Mouse (Mus musculus): ENCODE data around the gene Thsd4.

The Thsd4 gene

GRCm38 (mm10) chr9:60454406-60455076, 67.3 kb downstream of the Thsd4 start:
- no peak for DNase-seq

DNA sequence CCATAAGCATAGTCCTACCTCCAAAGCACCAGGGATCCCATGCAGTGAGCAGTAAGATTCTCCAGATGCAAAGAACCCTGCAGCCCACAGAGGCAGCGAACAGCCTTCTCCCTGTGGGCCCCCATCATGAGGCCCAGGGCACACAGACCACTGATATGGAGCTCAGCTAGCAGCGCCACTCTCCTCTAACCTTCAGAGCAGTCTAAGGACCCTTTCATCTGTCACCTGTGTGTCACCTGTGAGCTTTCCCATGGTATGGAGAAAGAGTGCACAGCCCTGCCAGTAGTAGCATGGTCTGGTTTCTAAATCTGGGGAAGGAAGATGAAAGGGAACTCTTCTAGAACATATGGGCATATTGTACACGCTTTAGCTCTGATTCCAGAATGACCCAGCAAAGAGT, 72.3 kb downstream of the Thsd4 start:
- no peak for DNase-seq

DNA sequence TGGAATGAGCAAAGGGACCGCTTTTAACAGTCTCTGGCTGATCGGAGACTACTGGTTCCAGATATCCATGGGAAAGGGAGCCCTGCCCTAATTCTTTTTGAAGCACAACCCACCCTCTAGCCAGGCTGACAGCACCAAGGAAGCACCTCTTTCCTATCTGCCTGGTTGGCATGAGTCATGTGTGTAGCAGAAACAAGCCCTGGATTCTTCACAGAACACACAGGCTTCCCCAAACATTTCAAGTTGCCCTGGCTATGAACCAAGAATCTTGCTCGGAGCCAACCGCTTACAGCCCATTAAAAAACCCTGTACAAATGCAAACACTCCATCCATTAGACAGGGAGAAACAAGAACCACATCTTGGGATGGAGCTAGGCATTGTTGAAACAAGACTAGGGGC, 76.0 kb downstream of the Thsd4 start:
- no peak for DNase-seq

DNA sequence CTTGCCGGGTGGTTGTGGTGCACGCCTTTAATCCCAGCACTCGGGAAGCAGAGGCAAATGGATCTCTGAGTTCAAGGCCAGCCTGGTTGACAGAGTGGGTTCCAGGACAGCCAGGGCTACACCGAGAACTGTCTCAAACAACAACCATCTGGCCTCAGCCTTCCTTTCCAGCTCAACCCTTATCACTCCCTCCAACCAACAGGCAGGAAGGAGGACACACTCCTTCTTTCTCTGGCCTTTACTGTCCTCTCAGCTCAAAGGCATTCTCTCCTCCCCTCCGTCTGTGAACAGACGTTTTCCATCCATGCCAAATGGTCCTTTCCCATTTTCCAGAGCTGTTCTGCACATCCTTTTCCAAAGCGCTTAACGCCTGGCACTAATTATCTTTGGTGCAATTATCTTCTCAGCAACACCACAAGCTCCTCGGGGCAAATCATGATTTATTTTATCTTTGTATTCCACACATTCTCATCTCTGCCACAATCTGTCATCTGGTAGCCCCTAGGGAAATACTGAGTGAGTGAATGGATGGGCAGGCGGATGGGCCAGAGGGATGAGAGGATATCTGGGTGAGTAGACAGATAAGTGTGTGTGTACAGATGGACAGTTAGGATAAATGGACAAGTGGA, 80.5 kb downstream of the Thsd4 start:
- no peak for DNase-seq

GRCm38 (mm10) chr9:60440506-60440905, 81.3 kb downstream of the Thsd4 start:
- DNase-seq = no peak

DNA sequence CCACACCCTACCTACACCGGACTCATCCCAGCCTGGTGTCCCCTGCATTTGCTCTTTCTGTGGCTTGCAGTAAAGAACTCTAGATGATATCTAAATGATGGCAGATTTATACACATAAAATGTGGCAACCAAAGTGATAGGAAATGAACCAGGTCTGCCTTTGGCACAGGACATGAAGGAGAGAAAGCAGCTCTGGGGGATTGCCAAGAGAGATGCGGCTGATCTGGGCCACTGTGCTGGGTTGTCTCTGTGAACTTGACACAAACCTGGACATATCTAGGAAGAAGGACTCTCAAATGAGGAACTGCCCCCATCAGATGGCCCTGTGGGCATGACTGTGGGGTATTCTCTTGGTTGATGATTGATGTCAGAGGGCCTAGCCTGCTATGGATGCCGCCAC, 85.6 kb downstream of the Thsd4 start:
- no peak for DNase-seq

DNA sequence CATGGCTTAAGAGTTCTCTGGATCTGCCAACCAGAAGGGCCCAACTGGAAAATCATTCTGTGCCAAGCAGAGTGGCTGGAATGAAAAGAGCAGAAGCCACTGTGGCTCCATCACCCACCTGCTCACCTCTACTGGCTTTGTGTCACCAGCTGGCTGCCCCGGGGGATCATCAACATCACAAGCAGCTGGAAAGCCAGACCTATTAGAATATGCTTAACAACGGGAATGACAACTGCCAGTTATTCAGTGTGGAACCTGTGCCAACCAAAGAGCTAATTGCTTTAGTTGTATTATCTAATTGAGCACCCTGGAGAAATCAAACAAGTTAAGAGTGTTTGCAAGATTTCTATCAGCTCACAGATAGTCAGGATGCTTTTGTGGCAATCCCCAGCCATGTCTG, 87.8 kb downstream of the Thsd4 start:
- DNase-seq = no peak

GRCm38 (mm10) chr9:60431924-60432323, 89.9 kb downstream of the Thsd4 start:
- DNase-seq = peak; percentile 27

GRCm38 (mm10) chr9:60430017-60430416, 91.8 kb downstream of the Thsd4 start:
- no peak for DNase-seq

- DNase-seq = no peak
Observed at GRCm38 (mm10) chr9:60414076-60414755, 107.6 kb downstream of the Thsd4 start.

DNA sequence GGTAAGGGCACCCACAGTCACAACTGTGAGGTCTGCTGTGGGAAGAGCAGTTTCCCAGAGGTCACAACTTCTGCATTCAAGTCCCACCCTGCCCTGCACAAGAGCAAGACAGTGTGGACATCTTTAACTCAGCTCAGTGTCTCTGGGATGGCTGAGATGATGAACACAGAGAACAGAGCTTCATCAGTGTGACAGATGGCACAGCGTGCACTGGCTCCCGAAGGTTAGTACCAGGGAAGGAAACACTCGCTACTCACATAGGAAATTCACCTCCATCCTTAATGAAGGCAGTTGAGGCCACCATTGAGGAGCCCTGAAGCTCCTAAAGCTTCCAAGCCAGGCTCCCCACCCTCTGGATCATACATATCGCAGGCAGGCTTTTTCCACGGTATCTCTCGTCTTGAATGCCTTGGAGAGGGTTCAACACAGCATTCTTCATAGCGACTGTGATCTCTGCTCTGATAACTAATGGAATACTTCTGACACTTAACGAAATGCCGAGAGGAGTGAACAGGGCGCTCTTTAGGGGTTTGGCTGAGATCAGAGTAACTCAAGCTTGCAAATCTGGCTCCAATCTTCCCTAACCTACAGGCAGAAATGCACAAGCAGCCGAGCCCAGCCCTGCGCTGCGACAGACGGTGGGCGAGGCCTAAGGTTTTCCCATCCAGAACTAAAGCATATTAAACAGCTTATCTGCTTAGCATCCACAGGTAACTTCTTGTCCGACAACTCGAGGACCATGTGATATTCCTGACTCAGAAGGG, 110.8 kb downstream of the Thsd4 start:
- no peak for DNase-seq

- no peak for DNase-seq
Observed at GRCm38 (mm10) chr9:60407374-60407773, 114.5 kb downstream of the Thsd4 start.

GRCm38 (mm10) chr9:60405777-60406176, 116.1 kb downstream of the Thsd4 start:
- peak; percentile 34 for DNase-seq

- no peak for DNase-seq
Observed at GRCm38 (mm10) chr9:60402681-60403080, 119.2 kb downstream of the Thsd4 start.

- DNase-seq = no peak
Observed at GRCm38 (mm10) chr9:60400001-60400400, 121.8 kb downstream of the Thsd4 start.

- DNase-seq = no peak
Observed at GRCm38 (mm10) chr9:60398073-60398472, 123.8 kb downstream of the Thsd4 start.

GRCm38 (mm10) chr9:60396096-60396495, 125.8 kb downstream of the Thsd4 start:
- DNase-seq = peak; percentile 48

GRCm38 (mm10) chr9:60392916-60393315, 128.9 kb downstream of the Thsd4 start:
- DNase-seq = no peak

DNA sequence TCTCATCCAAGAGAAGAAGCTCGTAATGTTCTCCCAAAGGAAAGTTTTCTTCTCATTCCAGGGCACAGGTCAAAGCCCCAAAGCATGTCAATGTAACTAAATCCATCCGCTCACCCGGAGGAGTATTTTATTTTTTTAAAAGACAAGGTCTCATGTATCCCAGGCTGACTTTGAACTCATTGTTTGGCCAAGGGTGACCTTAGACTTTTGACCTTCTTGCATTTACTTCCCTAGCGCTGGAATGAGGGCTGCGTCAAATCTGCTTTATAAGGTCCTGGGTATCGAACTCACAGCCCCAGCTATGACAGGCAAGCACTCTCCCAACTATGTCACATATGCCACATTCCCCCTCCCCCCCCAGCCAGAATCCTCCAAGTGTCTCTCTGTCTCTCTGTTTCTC, 137.1 kb downstream of the Thsd4 start:
- DNase-seq = no peak

GRCm38 (mm10) chr9:60382941-60383340, 138.9 kb downstream of the Thsd4 start:
- no peak for DNase-seq

- DNase-seq = no peak
Observed at GRCm38 (mm10) chr9:60382526-60382925, 139.3 kb downstream of the Thsd4 start.

GRCm38 (mm10) chr9:60381010-60381409, 140.8 kb downstream of the Thsd4 start:
- no peak for DNase-seq

DNA sequence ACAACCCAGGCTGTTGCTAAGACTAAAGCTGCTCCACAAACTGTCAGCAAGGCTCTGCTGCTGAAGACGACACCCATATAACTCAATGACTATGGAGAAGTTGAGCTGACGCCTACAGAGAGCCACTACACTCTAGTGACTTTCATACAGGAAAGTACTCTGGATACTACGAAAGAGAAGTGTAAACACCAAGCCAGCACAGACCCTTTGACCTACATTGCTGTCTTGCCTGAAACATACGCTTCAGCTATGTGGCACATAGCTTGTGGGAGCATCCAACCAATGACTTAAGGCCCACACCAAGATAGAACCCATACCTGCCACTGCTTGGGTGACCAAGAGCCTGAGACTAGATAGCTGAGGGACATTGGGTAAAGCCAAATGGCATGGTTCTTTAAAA, 141.3 kb downstream of the Thsd4 start:
- no peak for DNase-seq

DNA sequence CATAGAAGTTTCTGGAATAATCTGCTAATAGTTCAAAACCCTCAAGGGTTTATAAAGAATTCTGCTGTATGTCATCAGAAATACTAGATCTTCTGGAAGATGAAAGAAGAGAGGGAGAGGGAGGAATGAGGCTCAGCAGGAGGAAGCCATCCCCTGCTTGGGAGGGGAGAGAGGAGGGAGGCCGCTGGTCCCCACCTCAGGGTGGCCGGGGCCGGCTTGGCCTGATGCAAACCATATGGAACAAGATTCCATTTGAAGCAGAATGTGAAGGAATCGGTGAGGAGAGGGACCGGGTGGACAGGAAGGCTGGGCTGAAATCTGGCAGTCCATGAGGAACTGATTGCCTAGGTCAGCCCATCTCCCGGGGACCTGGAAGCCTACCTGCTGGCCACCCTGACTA, 143.6 kb downstream of the Thsd4 start:
- no peak for DNase-seq

Data from kidney, adult 9 months (tissue).